Mouse (Mus musculus): ENCODE data around the gene Eci1.
"Not testable (repeated sequence)": the region's sequence is repeated elsewhere in the genome, so short reads cannot be mapped to it uniquely, and the experiment has no call there.

The Eci1 gene

GRCm38 (mm10) chr17:24426471-24427169 lies at the start of gene Eci1:
Eci1 (plus strand) TSS chr17:24426641.
- DNase-seq (ENCODE audit: low spot score) = peak; percentile 87

GRCm38 (mm10) chr17:24378496-24378895 lies 47.9 kb upstream of the Eci1 start:
- DNase-seq (ENCODE audit: low spot score) = no peak

- DNase-seq (ENCODE audit: low spot score) = no peak
Measured at GRCm38 (mm10) chr17:24383789-24384188, 42.7 kb upstream of the Eci1 start.

- no peak for DNase-seq (ENCODE audit: low spot score)
Measured at GRCm38 (mm10) chr17:24388711-24389110, 37.7 kb upstream of the Eci1 start.

- no peak for DNase-seq (ENCODE audit: low spot score)
Measured at GRCm38 (mm10) chr17:24389865-24390264, 36.6 kb upstream of the Eci1 start.

- DNase-seq (ENCODE audit: low spot score) = no peak
Measured at GRCm38 (mm10) chr17:24391149-24391548, 35.3 kb upstream of the Eci1 start.

- no peak for DNase-seq (ENCODE audit: low spot score)
Measured at GRCm38 (mm10) chr17:24393527-24393926, 32.9 kb upstream of the Eci1 start.

GRCm38 (mm10) chr17:24394456-24394855 lies 32.0 kb upstream of the Eci1 start:
- DNase-seq (ENCODE audit: low spot score) = no peak

GRCm38 (mm10) chr17:24402371-24402770 lies 24.1 kb upstream of the Eci1 start:
- no peak for DNase-seq (ENCODE audit: low spot score)

GRCm38 (mm10) chr17:24407116-24407803 lies 19.2 kb upstream of the Eci1 start:
- no peak for DNase-seq (ENCODE audit: low spot score)

- no peak for DNase-seq (ENCODE audit: low spot score)
Measured at GRCm38 (mm10) chr17:24413557-24414211, 12.8 kb upstream of the Eci1 start.

GRCm38 (mm10) chr17:24414230-24414976 lies 12.0 kb upstream of the Eci1 start, which contains the start of gene Rnps1:
Rnps1 (plus strand) TSS chr17:24414565.
- peak; percentile 97 for DNase-seq (ENCODE audit: low spot score)

- DNase-seq (ENCODE audit: low spot score) = no peak
Measured at GRCm38 (mm10) chr17:24415011-24415410, 11.4 kb upstream of the Eci1 start.

- DNase-seq (ENCODE audit: low spot score) = no peak
Measured at GRCm38 (mm10) chr17:24416051-24416652, 10.3 kb upstream of the Eci1 start.

- no peak for DNase-seq (ENCODE audit: low spot score)
Measured at GRCm38 (mm10) chr17:24423114-24423513, 3.3 kb upstream of the Eci1 start.

GRCm38 (mm10) chr17:24424489-24424888 lies 2.0 kb upstream of the Eci1 start:
- DNase-seq (ENCODE audit: low spot score) = no peak

- DNase-seq (ENCODE audit: low spot score) = not testable (repeated sequence)
Measured at GRCm38 (mm10) chr17:24425326-24425725, 1.1 kb upstream of the Eci1 start.

- no peak for DNase-seq (ENCODE audit: low spot score)
Measured at GRCm38 (mm10) chr17:24425905-24426304, 536 bp upstream of the Eci1 start.

GRCm38 (mm10) chr17:24427170-24427557 lies 723 bp downstream of the Eci1 start:
- DNase-seq (ENCODE audit: low spot score) = no peak

- no peak for DNase-seq (ENCODE audit: low spot score)
Measured at GRCm38 (mm10) chr17:24429201-24429983, 3.0 kb downstream of the Eci1 start.

- peak; percentile 29 for DNase-seq (ENCODE audit: low spot score)
Measured at GRCm38 (mm10) chr17:24437016-24437415, 10.6 kb downstream of the Eci1 start.
